Mouse (Mus musculus): ENCODE data around the gene Psma7. TPM values are rescaled to one million over a fixed set of nuclear protein-coding genes. Genes with fewer than 3 reads are reported as not detected.

Gene Psma7
- 46.3 TPM for polyA plus RNA-seq (2015; fragmentation: Illumina TruSeq; extraction: RNeasy Lipid Tissue Mini Kit (QIAGEN cat#74804); ENCODE audit: insufficient read depth, low read depth, low replicate concordance)

GRCm38 (mm10) chr2:180042256-180042857 is at the start of gene Psma7, which contains the start of gene Ss18l1:
Gene Psma7 (minus strand): TSS chr2:180042433.
Gene Ss18l1 (plus strand): TSS chr2:180042509.

GRCm38 (mm10) chr2:180070481-180071453 is 28.5 kb upstream of the Psma7 start, which contains the start of gene Mtg2:
Gene Mtg2 (plus strand): TSS chr2:180070588.

DNA sequence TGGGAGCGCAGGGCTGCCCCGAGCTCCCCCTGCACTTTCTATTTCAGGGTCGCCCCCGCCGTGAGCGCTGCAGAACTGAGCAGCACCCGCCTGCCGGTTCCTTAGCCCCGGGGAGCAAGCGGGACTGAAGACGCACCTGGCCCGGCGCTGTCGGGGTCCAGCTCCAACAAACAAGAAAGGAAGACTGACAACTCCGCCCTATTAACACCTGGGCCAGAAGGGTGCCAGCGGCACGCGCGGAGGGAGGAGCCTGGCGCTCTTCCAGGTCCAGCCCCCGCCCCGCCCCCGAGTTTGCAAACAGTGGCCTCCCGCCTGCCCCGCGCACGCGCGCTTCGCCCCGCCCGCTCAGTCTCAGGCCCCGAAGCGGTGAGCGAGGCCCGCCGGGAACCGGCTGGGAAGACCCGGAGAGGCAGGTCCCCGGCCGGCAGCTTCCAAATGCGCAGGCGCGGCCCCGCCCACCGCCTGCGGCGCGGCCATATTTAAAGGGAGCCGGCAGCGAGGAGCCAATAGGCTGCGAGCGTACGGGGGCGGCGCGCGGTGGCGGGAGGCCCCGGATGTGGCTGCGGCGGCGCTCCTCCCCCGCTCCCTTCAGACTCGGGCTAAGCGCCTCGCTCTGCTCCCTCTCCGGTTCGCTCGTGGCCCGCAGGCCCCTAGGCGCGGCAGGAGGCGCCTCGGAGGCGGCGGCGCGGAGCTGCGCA is 17.7 kb downstream of the Psma7 start, which contains the start of gene Lsm14b:
Lsm14b (plus strand) TSS at position 587 of the 698 bp plus-strand sequence.

Other genes with a start within 250 kb of the Psma7 start
- 8.8 TPM for gene Taf4, start 65.8 kb downstream of the Psma7 start, polyA plus RNA-seq (2015; fragmentation: Illumina TruSeq; extraction: RNeasy Lipid Tissue Mini Kit (QIAGEN cat#74804); ENCODE audit: insufficient read depth, low read depth, low replicate concordance)
- 9.6 TPM for gene Lsm14b, start 17.4 kb downstream of the Psma7 start, polyA plus RNA-seq (2015; fragmentation: Illumina TruSeq; extraction: RNeasy Lipid Tissue Mini Kit (QIAGEN cat#74804); ENCODE audit: insufficient read depth, low read depth, low replicate concordance)
- gene Ss18l1, start 76 bp upstream of the Psma7 start, polyA plus RNA-seq (2015; fragmentation: Illumina TruSeq; extraction: RNeasy Lipid Tissue Mini Kit (QIAGEN cat#74804); ENCODE audit: insufficient read depth, low read depth, low replicate concordance): 1.3 TPM
- 8.2 TPM for gene Mtg2, start 28.2 kb upstream of the Psma7 start, polyA plus RNA-seq (2015; fragmentation: Illumina TruSeq; extraction: RNeasy Lipid Tissue Mini Kit (QIAGEN cat#74804); ENCODE audit: insufficient read depth, low read depth, low replicate concordance)
- gene Hrh3, start 62.1 kb upstream of the Psma7 start, polyA plus RNA-seq (2015; fragmentation: Illumina TruSeq; extraction: RNeasy Lipid Tissue Mini Kit (QIAGEN cat#74804); ENCODE audit: insufficient read depth, low read depth, low replicate concordance): not detected
- gene Osbpl2, start 76.9 kb upstream of the Psma7 start, polyA plus RNA-seq (2015; fragmentation: Illumina TruSeq; extraction: RNeasy Lipid Tissue Mini Kit (QIAGEN cat#74804); ENCODE audit: insufficient read depth, low read depth, low replicate concordance): 13.8 TPM
- 27.7 TPM for gene Adrm1, start 129.1 kb upstream of the Psma7 start, polyA plus RNA-seq (2015; fragmentation: Illumina TruSeq; extraction: RNeasy Lipid Tissue Mini Kit (QIAGEN cat#74804); ENCODE audit: insufficient read depth, low read depth, low replicate concordance)
- 23.8 TPM for gene Lama5, start 183.4 kb upstream of the Psma7 start, polyA plus RNA-seq (2015; fragmentation: Illumina TruSeq; extraction: RNeasy Lipid Tissue Mini Kit (QIAGEN cat#74804); ENCODE audit: insufficient read depth, low read depth, low replicate concordance)
- 683 TPM for gene Rps21, start 214.9 kb upstream of the Psma7 start, polyA plus RNA-seq (2015; fragmentation: Illumina TruSeq; extraction: RNeasy Lipid Tissue Mini Kit (QIAGEN cat#74804); ENCODE audit: insufficient read depth, low read depth, low replicate concordance)
- gene Cables2, start 231.1 kb upstream of the Psma7 start, polyA plus RNA-seq (2015; fragmentation: Illumina TruSeq; extraction: RNeasy Lipid Tissue Mini Kit (QIAGEN cat#74804); ENCODE audit: insufficient read depth, low read depth, low replicate concordance): 7.8 TPM
- gene Rbbp8nl, start 247.4 kb upstream of the Psma7 start, polyA plus RNA-seq (2015; fragmentation: Illumina TruSeq; extraction: RNeasy Lipid Tissue Mini Kit (QIAGEN cat#74804); ENCODE audit: insufficient read depth, low read depth, low replicate concordance): not detected